Mouse (Mus musculus) heart, postnatal 4 days (tissue): Measurements from ENCODE around the gene Plxnd1. TPM values are rescaled to one million over a fixed set of nuclear protein-coding genes. Genes with fewer than 3 reads are reported as not detected.

Source experiments
- DNase-seq: peaks from one replicate; pipeline ENCODE4 v3.0.0; 2021
- total RNA-seq, 2 experiments: library from RNA; stranded (reverse); gene quantifications; 2 replicates each; pipeline ENCODE4 v1.2.3; 2021

Plxnd1 gene
- total RNA-seq, 2 experiments from 2014 or later: 191 to 208 TPM

GRCm38 (mm10) chr6:115915601-115916445, 79.0 kb downstream of the Plxnd1 start:
- peak; percentile 55 for DNase-seq

GRCm38 (mm10) chr6:115914511-115915202, 80.1 kb downstream of the Plxnd1 start:
- DNase-seq: no peak

- no peak for DNase-seq
Observed at GRCm38 (mm10) chr6:115913482-115913881, 81.3 kb downstream of the Plxnd1 start.

- DNase-seq: no peak
Observed at GRCm38 (mm10) chr6:115911763-115912162, 83.0 kb downstream of the Plxnd1 start.

- DNase-seq: peak; percentile 75
Observed at GRCm38 (mm10) chr6:115909940-115910339, 84.9 kb downstream of the Plxnd1 start.

- no peak for DNase-seq
Observed at GRCm38 (mm10) chr6:115909052-115909451, 85.8 kb downstream of the Plxnd1 start.

- DNase-seq: no peak
Observed at GRCm38 (mm10) chr6:115908421-115908982, 86.3 kb downstream of the Plxnd1 start.

GRCm38 (mm10) chr6:115906871-115907270, 87.9 kb downstream of the Plxnd1 start:
- no peak for DNase-seq

- no peak for DNase-seq
Observed at GRCm38 (mm10) chr6:115906455-115906854, 88.3 kb downstream of the Plxnd1 start.

- no peak for DNase-seq
Observed at GRCm38 (mm10) chr6:115905568-115905967, 89.2 kb downstream of the Plxnd1 start.

Other genes with a start within 250 kb of the Plxnd1 start
- under 1 TPM in 1 of 2 experiments, not detected in 1; 0.54 TPM for gene Tmem40, start 232.6 kb downstream of the Plxnd1 start, total RNA-seq
- gene Cand2, start 220.5 kb downstream of the Plxnd1 start, total RNA-seq: 10 to 100 TPM; 74.1 to 74.2 TPM
- gene Rpl32, start 186.3 kb downstream of the Plxnd1 start, total RNA-seq: 1,000 to 10,000 TPM; 1,006 to 1,007 TPM
- under 1 TPM; 0.88 to 0.90 TPM for gene Efcab12, start 156.6 kb downstream of the Plxnd1 start, total RNA-seq
- gene Mbd4, start 141.6 kb downstream of the Plxnd1 start, total RNA-seq: 1 to 10 TPM; 3.4 to 3.8 TPM
- gene Ift122, start 141.5 kb downstream of the Plxnd1 start, total RNA-seq: 10 to 100 TPM; 16.3 to 17.6 TPM
- gene Rho, start 63.3 kb downstream of the Plxnd1 start, total RNA-seq: under 1 TPM; 0.24 to 0.34 TPM
- gene H1foo, start 50.1 kb downstream of the Plxnd1 start, total RNA-seq: not detected
- gene Tmcc1, start 198.5 kb upstream of the Plxnd1 start, total RNA-seq: 10 to 100 TPM; 26.0 to 26.4 TPM
- gene Washc2, start 213.0 kb upstream of the Plxnd1 start, total RNA-seq: 10 to 100 TPM; 35.9 to 36.0 TPM